Mouse (Mus musculus): ENCODE results near the gene Prmt3. TPM values are rescaled to one million over a fixed set of nuclear protein-coding genes. Genes with fewer than 3 reads are reported as not detected.
A peak's percentile ranks its signal among the peaks of the same experiment; 100 is the strongest.

The Prmt3 gene
- total RNA-seq (2021), result 10 to 100 TPM; 23.2 to 26.7 TPM
- long read RNA-seq, experiment 1, transcript Prmt3-201 (16 exons, 2,507 nt), result major isoform, 39 of 57 reads
- long read RNA-seq, experiment 1, partial matches to known transcripts, result 2 of 57 reads
- long read RNA-seq, experiment 1, other reads (novel, unspliced or antisense), result 14 of 57 reads
- long read RNA-seq, experiment 2, transcript Prmt3-201 (16 exons, 2,507 nt), result major isoform, 13 of 18 reads
- long read RNA-seq, experiment 2, partial matches to known transcripts, result 1 of 18 reads
- long read RNA-seq, experiment 2, other reads (novel, unspliced or antisense), result 4 of 18 reads

DNA sequence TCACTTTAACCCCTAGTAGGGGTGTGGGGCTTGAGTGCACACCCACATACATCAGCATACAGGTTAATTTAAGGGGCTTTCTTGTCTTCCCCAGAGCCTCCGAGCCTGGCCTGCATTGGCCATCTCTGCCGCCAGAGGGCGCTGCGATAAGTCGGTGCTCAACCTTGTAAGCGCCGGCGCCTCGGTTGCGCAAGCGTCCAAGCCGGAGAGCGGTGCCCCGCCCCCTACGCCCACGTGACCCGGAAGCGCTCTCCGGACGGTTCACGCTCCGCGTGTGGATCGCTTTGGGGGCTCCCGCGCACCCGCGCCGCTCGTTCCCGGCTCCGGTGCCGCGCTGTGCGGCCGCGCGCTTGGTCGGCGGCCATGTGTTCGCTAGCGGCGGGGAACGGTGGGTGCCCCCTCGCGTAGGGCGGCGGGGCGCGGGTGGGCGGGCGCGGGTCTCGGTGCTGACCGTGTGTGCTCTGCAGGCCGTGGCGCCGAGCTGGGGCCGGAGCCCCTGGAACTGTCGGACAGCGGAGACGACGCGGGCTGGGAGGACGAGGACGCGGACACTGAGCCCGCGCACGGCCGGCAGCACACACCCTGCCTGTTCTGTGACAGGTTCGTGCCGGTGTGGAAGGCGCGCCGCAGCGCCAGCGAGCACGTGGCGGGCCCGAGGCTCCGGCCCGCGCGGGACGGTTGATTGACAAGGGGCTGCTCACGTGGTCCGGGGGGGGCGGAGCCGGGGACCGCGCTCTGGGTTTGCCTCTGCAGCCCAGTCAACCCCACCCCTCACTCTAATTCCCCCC, at the start of gene Prmt3:
TSS of gene Prmt3 (plus strand) at position 233 of the 788 bp plus-strand sequence.
- DNase-seq, result peak; percentile 99

- no peak for DNase-seq
Measured at GRCm38 (mm10) chr7:49734342-49734741, 43.8 kb upstream of the Prmt3 start.

DNA sequence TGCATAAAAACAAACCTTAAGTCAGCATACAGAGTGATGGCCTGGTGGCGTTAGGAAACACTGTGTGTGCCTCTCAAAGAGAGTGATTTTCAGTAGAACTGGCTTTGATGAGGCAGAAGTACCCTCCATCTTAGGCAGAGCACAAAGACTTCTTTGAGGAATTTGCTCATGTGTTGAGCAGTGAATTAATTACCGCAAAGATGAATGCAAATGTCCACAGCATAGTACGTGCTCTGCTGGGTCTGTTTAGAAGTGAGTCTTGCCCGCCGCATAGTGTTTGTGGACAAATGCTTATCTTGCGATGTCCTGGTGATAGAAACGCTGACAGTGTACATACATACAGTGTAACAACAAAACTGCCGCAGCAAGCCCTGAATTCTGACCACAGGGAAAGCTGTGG, 38.7 kb upstream of the Prmt3 start:
- no peak for DNase-seq

GRCm38 (mm10) chr7:49741474-49741873, 36.7 kb upstream of the Prmt3 start:
- no peak for DNase-seq

DNA sequence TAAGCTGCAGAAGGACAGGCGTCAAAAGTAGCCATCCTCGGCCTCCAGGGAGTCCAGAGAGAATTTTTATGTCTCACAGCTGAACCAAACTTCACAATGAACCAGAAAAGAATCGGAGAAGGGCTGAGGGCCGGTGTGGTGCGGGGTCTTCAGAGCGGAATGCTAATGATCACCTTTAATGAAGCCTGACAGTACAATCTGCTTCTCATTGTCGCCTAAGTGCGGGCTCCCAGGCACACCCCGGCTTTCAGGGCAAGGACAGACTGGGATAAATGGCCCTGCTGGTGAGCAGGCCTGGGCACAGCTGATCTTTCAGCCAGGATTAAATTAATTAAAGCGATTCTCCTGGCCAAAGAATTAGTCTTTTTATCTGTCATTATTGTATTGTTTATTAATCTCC, 36.2 kb upstream of the Prmt3 start:
- no peak for DNase-seq

DNA sequence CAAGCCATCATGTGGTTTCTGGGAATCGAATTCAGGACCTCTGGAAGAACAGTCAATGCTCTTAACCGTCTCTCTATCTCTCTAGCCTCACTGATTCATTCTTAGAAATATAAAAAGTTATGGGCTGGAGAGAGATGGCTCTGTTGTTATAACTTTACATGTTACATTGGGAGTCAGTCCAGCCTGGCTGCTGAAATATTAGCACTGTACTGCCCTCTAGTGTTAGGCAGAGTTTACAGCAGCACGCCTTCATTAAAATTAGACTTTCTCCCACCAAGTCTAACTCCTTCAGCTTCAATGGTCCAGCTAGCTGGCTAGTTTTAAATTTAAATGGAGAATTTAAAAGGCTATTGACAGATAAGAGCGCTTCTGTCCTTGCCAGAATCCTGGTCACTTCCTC, 27.0 kb upstream of the Prmt3 start:
- DNase-seq, result peak; percentile 29

- DNase-seq, result peak; percentile 60
Measured at GRCm38 (mm10) chr7:49752730-49753506, 25.2 kb upstream of the Prmt3 start.

DNA sequence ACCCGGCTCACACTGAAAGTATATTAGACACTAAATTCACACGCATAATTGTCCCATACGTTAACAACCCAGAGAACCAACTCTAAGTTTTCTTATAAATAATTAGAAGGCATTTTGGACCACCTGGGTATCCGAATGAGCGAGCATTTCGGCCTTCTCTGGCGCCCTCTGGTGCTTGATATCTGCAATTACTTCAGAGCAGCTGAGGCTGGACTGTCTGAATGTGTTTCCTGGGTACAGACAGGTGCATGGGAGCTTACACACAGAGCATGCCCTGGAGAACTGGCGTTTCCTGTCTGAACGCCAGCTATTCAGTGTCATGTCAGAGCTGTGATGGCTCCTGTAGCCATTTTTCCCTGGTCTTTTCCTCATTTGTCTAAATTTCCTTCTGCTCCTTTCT, 23.4 kb upstream of the Prmt3 start:
- DNase-seq, result peak; percentile 71

- DNase-seq, result peak; percentile 75
Measured at GRCm38 (mm10) chr7:49758934-49759571, 19.1 kb upstream of the Prmt3 start, which contains the start of gene Htatip2. Htatip2 (plus strand) TSS chr7:49759115.

DNA sequence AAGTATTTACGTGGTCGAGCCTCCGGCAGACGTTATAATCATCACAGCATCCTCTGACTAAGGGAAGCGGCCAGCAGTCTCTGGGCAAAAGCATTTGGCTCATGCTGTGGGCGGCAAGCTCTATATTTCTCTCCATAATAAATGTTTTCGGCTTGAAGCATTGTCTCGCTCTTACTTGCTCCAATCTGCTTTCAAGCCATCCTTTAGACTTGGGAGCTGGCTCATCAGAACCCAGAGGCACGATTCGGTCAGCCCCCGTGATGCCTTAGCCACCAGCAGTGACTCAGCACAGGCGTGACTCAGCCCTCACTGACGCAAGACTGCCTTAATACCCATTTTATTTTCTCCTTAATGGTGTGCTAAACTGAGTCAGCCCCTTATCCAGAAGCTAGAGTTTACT, 15.5 kb upstream of the Prmt3 start:
- peak; percentile 71 for DNase-seq

DNA sequence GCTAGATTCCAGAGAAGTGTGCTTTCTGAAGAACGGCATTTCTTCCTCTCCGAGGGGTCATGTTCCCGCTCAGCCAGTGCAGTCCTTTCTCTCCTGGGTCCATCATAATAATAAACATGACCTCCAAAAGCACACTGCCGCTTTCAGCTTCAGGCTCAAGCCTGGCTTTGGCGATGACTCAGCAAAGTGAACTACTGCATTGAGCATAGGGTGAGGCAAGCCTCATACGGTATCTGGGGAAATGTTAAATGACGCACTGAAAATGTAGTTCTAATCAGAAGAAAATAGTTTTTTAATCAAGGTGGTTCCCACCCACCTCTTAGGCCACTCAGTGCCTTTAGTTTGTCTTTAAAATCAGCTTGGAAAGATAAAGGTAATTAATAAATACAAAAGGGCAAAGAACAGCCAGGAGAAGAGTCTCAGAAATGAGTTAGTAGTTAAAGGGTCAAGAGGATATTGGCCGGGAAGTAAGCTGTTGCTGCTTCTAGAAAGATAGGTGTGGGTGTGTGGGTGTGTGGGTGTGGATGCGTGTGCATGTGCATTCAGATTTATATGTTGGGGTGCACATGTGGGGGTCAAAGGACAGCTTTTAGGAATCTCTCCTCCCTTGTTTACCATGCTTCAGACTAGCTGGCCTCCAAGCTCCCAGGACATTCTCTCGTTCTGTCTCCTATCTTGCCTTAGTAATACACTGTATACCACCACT, 14.0 kb upstream of the Prmt3 start:
- peak; percentile 37 for DNase-seq

- no peak for DNase-seq
Measured at GRCm38 (mm10) chr7:49766166-49766565, 12.0 kb upstream of the Prmt3 start.

GRCm38 (mm10) chr7:49768509-49768908, 9.6 kb upstream of the Prmt3 start:
- DNase-seq, result no peak

GRCm38 (mm10) chr7:49774396-49774795, 3.8 kb upstream of the Prmt3 start:
- no peak for DNase-seq

DNA sequence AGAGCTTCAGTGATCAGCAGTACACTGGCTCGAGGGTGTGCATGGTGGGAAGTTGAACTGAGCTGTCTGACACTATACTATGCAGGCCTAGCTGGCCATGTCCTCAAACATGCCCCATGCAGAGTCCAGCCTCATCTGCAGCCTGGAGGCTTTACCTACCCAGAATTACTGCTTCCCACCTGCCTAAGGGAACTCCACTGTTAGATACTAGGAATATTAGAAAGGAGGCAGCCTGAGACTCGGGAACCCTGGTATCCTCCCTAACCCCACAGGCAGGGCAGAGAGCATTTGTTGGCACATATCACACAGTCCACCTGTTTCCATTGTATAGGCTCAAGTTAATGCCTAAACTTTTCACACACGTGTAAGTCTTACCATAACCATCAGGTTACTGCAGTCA, 561 bp upstream of the Prmt3 start:
- no peak for DNase-seq

- DNase-seq, result no peak
Measured at GRCm38 (mm10) chr7:49778904-49779615, 914 bp downstream of the Prmt3 start.

DNA sequence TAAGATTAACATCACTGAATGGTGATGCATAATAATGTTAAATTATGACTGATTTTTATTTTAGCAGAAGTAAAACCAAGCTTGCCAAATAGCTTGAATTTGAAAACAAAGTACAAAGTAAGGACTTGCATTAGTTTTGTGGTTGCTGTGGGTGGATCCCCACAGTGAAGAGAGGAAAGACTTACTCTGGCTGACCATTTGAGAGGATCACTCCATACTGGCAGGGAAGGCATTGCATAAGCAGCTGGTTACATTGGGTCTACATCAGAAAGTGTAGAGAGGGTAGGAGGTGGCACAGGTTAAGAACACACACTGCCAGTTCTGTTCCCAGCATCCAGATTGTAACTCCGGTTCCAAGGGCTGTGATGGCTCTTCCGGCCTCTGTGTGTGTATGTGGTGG, 4.9 kb downstream of the Prmt3 start:
- DNase-seq, result no peak

- no peak for DNase-seq
Measured at GRCm38 (mm10) chr7:49785141-49785540, 7.0 kb downstream of the Prmt3 start.

- peak; percentile 83 for DNase-seq
Measured at GRCm38 (mm10) chr7:49786618-49787382, 8.7 kb downstream of the Prmt3 start.

DNA sequence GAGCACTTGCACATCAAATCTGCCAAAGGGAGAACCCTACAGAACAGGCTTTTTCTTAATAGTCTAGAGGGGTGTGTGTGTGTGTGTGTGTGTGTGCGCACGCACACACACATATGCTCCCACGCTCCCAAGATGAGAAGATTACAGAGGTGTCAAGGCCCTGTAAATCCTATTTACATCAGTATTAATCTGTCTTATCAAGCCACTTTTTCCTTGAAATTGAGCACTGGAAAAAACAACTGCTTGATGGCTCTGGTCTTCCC, 9.2 kb downstream of the Prmt3 start:
- no peak for DNase-seq

DNA sequence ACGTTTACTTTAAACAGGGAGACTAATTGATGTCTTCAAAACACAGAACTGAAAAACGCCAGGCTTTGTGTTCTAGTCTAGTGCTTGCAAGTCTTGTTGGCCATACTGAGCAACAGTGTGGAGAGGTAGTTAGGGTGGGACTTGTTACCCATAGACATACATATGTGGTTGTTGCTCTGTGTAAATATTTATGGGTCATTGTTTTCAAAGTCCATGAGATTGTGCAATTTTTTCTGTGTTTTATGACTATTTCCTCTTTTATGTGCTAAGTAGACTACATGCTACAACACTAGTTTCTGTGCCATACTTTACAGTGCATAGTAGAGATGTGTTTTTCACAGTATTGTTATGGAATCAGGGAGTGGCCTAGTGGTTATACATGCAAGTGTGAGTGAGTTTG, 16.2 kb downstream of the Prmt3 start:
- DNase-seq, result no peak

Data from adrenal gland, postnatal 10 days (tissue).